Mouse (Mus musculus) gonadal fat pad, adult 2 months (tissue): ENCODE measurements around the gene Crtc2. TPM values are rescaled to one million over a fixed set of nuclear protein-coding genes. Genes with fewer than 3 reads are reported as not detected.

ENCODE experiments used
- DNase-seq: peaks from one replicate; pipeline ENCODE4 v3.0.0-alpha.2; 2012; ENCODE audit warnings: low read depth
- polyA plus RNA-seq: library from polyadenylated mRNA; depleted of rRNA; stranded (reverse); fragments of >200 nt; gene quantifications from 2 replicates; pipeline ENCODE4 v1.2.3, GENCODE M21; 2012; rRNA removed

The Crtc2 gene
- polyA plus RNA-seq: 52.1 and 57.8 TPM in 2 replicates

- DNase-seq: peak; percentile 85
Measured at GRCm38 (mm10) chr3:90253653-90254418, at the start of gene Crtc2. TSS of gene Crtc2 (plus strand) at chr3:90254163.

- no peak for DNase-seq
Measured at GRCm38 (mm10) chr3:90204582-90204981, 49.4 kb upstream of the Crtc2 start.

- no peak for DNase-seq
Measured at GRCm38 (mm10) chr3:90208662-90209061, 45.3 kb upstream of the Crtc2 start.

DNA sequence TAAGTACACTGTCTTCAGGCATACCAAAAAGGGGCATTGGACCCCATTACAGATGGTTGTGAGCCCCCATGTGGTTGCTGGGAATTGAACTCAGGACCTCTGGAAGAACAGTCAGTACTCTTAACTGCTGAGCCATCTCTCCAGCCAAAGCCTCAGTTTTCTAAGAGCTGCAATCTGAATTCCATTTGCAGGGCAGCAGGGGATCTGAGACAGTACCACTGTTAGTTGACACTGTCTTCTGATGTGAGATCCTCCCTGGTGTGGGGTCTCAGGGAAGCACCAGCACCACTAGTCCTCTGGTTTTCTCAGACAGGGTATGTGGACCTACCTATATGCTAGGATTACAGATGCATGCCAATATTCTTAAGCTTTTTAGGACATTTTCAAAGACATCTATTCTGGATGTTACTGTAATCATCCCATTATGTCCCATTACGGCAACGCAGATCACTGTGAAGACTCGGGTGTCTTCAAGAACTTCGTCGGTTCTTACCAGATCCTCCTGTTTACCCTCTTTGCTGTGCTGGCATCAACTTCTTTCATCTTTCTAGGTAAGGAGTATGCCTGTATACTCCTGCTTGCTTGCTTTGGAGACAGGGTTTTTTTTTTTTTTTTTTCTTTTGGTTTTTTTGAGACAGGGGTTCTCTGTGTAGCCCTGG is 43.9 kb upstream of the Crtc2 start:
- no peak for DNase-seq

- no peak for DNase-seq
Measured at GRCm38 (mm10) chr3:90211475-90212398, 42.2 kb upstream of the Crtc2 start.

GRCm38 (mm10) chr3:90212723-90213122 is 41.2 kb upstream of the Crtc2 start:
- no peak for DNase-seq

DNA sequence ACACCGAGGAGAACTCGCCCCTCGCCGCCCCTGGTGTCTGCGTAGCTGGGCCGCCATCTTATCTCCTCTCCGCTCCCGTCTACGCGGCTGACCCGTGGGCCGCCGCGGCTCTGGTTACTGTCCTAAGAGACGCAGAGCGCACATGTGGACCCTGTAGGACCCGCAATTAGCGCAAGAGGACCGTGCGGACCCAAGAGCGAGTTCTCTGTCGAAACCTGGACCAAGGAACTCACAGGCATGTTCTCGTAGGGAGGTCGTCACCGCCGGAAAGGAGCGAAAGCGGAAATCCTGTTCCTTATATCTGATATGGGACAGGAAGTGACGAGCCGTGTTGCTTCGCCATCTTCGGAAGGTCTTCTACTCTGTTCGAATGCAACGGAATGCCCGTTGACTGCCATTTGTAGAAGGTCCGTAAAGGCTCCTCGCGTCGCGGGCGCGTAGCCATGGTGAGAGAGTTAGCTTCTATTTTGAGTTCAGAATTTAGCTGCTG is 40.5 kb upstream of the Crtc2 start, which contains the start of the genes Rps27 and Rab13:
Rps27 (minus strand) TSS at position 275 of the 490 bp plus-strand sequence.
Rab13 (plus strand) TSS at position 319 of the 490 bp plus-strand sequence.
- no peak for DNase-seq

GRCm38 (mm10) chr3:90213956-90214684 is 39.8 kb upstream of the Crtc2 start:
- no peak for DNase-seq

GRCm38 (mm10) chr3:90215825-90216380 is 38.1 kb upstream of the Crtc2 start:
- DNase-seq: no peak

DNA sequence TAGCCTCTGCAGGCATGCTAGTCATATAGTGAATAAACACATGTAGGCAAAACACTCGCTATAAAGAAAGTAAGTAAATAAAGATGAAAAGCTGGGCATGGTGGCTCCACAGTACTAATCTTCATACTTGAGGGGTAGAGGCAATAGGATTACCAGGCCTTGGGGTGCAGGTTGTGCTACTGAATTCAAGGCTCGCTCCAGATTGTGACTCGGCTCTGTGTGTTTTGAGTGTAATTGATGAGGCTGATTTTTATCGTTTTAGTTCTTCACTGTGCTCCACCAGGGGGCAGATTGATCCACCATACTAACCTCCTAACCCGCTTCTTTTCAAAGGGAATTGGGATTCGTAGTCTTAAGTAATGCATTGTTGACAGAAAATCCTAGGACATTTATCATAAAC is 33.9 kb upstream of the Crtc2 start:
- DNase-seq: no peak

- DNase-seq: no peak
Measured at GRCm38 (mm10) chr3:90220531-90220951, 33.4 kb upstream of the Crtc2 start.

DNA sequence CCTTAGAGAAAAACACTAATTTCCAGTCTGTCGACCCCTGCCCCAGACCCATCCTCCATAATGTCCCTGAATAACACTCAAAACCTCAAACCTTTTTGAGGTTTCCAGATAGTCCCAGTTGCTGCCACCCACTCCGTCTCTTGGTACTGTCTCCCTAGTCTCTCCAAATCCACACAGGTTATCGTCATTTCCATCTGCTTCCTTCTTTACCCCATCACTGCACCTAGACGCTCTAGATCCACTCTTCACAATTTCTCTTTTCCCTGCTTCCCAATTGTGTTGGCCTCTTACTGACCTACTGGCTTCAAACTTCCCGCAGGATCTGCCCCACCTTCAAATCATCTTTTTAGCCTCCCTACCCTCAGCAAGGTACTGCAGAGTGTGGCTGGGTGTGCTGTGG is 32.8 kb upstream of the Crtc2 start:
- DNase-seq: no peak

DNA sequence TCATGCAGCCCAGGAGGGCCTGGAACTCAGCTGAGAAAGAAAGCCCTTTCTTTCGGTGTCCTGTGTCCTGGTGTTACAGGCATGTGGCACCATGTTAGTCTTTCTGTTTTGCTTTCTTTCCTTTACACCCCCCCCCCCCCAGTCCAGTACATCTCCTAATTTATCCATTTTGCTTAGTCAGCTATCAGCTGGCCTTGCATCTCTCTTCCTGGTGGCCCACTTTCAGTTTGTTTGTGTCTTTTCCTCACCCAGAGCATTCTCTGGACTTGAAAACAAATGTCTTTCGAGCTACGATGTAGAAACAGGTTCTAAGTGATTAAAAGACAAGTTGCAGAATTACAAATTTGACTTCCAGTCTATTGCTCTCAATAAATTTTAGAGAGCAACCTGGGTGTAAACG is 31.5 kb upstream of the Crtc2 start:
- no peak for DNase-seq

DNA sequence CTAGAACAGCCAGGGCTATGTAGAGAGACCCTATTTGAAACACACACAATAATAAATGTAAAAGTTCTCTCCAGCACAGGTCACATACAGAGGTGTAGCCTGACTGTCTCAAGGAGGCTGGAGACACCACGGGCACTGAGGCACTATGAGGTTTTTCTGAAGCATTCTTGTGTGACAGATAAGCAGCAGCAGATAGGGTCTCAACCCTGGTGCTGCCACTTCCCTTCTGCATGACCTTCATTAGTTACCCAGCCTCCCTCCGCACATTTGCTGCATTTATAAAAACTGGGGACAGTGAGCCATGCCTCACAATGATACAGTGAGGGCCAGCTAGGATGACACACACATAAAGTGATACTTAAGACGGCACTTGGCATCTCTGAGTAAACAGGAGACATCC is 31.0 kb upstream of the Crtc2 start:
- no peak for DNase-seq

DNA sequence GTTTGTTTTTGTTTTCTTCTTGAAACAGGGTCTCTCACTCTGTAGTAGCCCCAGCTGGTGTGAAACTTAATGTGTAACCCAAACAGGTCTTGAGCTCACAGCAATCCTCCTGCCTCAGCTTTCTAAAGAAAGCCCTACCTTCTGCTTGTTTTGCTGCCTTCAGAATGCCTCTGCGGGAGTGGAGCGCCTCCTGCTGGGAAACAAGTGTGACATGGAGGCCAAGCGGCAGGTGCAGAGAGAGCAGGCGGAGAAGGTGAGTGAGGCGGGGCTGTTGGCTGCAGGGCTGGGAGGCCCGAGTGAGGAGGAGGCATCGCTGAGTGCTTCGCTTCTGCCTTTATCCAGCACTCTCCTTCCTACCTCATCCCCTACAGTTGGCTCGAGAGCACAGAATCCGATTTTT is 29.6 kb upstream of the Crtc2 start:
- no peak for DNase-seq

DNA sequence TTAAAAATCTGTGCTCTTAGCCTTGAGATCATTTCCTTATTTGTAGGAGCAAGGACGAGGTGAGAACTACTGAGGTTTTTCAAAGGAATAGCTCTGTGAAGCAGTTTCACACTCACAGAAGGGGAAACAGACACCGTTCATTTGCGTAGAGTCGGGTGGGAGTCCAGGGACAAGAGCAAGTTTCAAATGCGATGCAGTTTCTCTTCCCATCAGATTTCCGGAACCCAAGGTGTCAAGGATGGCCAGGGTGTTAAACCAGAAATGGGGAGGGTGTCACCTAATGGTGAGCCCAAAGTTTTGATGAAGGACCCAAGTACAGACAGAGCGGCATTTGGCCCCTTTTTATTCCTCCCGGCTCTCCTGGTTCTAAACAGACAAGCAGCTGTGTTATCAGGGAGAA is 22.9 kb upstream of the Crtc2 start:
- no peak for DNase-seq

GRCm38 (mm10) chr3:90231507-90232333 is 22.2 kb upstream of the Crtc2 start, which contains the start of gene Jtb:
TSS of gene Jtb (plus strand) at chr3:90231597.
- no peak for DNase-seq

- DNase-seq: no peak
Measured at GRCm38 (mm10) chr3:90241251-90241650, 12.7 kb upstream of the Crtc2 start.

- no peak for DNase-seq
Measured at GRCm38 (mm10) chr3:90241669-90242358, 12.1 kb upstream of the Crtc2 start.
